Mouse (Mus musculus) forebrain, embryonic 10.5 days (tissue): Measurements from ENCODE around the gene Gpc6. TPM values are rescaled to one million over a fixed set of nuclear protein-coding genes. Genes with fewer than 3 reads are reported as not detected.

Experiments used
- DNase-seq: peaks from one replicate; pipeline ENCODE4 v3.0.0-alpha.2; 2017; ENCODE audit warnings: low spot score; ENCODE audit errors: extremely low spot score
- H3K27ac ChIP-seq: fragments of 300-500 bp; sonication (generic); 2 replicates; pipeline ENCODE4 v1.5.1; 2016; ENCODE audit warnings: mild to moderate bottlenecking
- H3K27me3 ChIP-seq: fragments of 300-500 bp; sonication (generic); 2 replicates; pipeline ENCODE4 v1.6.1; 2016; ENCODE audit warnings: mild to moderate bottlenecking; ENCODE audit not compliant: poor library complexity, severe bottlenecking
- H3K36me3 ChIP-seq: fragments of 300-500 bp; sonication (generic); replicated peaks from 2 replicates; pipeline ENCODE4 v1.6.1; 2016; ENCODE audit warnings: mild to moderate bottlenecking, moderate library complexity
- H3K4me1 ChIP-seq: fragments of 300-500 bp; sonication (generic); 2 replicates; pipeline ENCODE4 v1.6.1; 2016
- H3K4me3 ChIP-seq: fragments of 300-500 bp; sonication (generic); 2 replicates; pipeline ENCODE4 v1.5.1; 2016; ENCODE audit warnings: mild to moderate bottlenecking, moderate library complexity
- H3K9me3 ChIP-seq: fragments of 300-500 bp; sonication (generic); 2 replicates; pipeline ENCODE4 v1.6.1; 2016; ENCODE audit warnings: mild to moderate bottlenecking, moderate library complexity
- WGBS: fragments of 180-500 bp; shearing (Covaris S2); methylation state at CpG from one replicate; pipeline ENCODE4 v1.1.7; 2016; 5-methylcytosine and 5-hydroxymethylcytosine counted together
- polyA plus RNA-seq: library from polyadenylated mRNA; unstranded; fragments of >200 nt; fragmentation: Nextera tagmentation; extraction: Ambion mirVana; gene quantifications from 2 replicates; pipeline ENCODE4 v1.2.1, GENCODE M21; 2016

Gpc6 gene
- 36.5 and 38.0 TPM in 2 replicates for polyA plus RNA-seq

- H3K4me3 ChIP-seq, result peak within 1 kb of the TSS; percentile 92
- H3K27ac ChIP-seq, result peak within 1 kb of the TSS; percentile 100
- no peaks in the 10 kb centered on the region for H3K27me3 ChIP-seq
- H3K36me3 ChIP-seq, result no peaks in the 10 kb centered on the region
- under 1% methylated on average over 38 of the region's 38 CpGs for WGBS
- DNase-seq, result peak; percentile 89
- no peaks in the 10 kb centered on the region for H3K9me3 ChIP-seq
- peaks cover 29% of the 10 kb centered on the region for H3K4me1 ChIP-seq
These were observed at the start of gene Gpc6 for GRCm38 (mm10) chr14:116924876-116925601. Gene Gpc6 (plus strand): TSS chr14:116925315.

- peaks cover 15% of the 10 kb centered on the region for H3K4me1 ChIP-seq
- H3K27me3 ChIP-seq, result no peaks in the 10 kb centered on the region
- WGBS, result 42% methylated on average over 7 of the region's 7 CpGs
These were observed 42.6 kb upstream of the Gpc6 start for GRCm38 (mm10) chr14:116882480-116883044.

GRCm38 (mm10) chr14:116894316-116894715 lies 30.8 kb upstream of the Gpc6 start:
- H3K4me1 ChIP-seq, result no peaks in the 10 kb centered on the region
- no peak for DNase-seq
- H3K4me3 ChIP-seq, result no peak overlapping the region
- no peaks in the 10 kb centered on the region for H3K27me3 ChIP-seq
- H3K27ac ChIP-seq, result no peak overlapping the region
- H3K9me3 ChIP-seq, result no peaks in the 10 kb centered on the region
- 78% methylated on average over 3 of the region's 3 CpGs for WGBS
- no peaks in the 10 kb centered on the region for H3K36me3 ChIP-seq

More at GRCm38 (mm10) chr14:116882480-116883044, 42.6 kb upstream of the Gpc6 start:
- DNase-seq, result no peak
- Histone ChIP-seq H3K4me3 (no peak overlapping the region), H3K36me3 (no peaks in the 10 kb centered on the region), H3K27ac (no peak overlapping the region), H3K9me3 (no peaks in the 10 kb centered on the region)

DNA sequence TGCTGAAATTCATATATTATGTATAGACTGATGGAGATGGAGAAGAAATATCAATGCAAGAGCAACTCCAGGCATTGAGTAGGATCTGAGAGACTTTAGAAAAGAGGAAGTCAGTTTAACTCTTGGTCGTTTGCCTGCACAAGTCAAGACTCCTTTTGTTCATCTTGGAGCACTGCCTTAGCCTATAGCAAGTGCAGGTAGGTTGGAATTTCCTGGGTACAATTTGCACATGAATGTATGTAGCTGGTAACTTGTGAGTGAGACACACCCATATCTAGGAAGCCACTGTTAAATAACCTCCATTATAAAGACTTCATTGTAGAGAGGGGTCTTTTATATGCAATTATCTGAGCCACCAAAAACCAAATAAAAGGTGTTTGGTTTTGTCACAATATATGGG lies 27.1 kb upstream of the Gpc6 start:
- no peaks in the 10 kb centered on the region for H3K4me1 ChIP-seq
- H3K27me3 ChIP-seq, result no peaks in the 10 kb centered on the region
- DNase-seq, result no peak
- no peaks in the 10 kb centered on the region for H3K36me3 ChIP-seq
- H3K27ac ChIP-seq, result no peak overlapping the region
- no peaks in the 10 kb centered on the region for H3K9me3 ChIP-seq
- no peak overlapping the region for H3K4me3 ChIP-seq
- 56% methylated on average over 1 of the region's 1 CpGs for WGBS

DNA sequence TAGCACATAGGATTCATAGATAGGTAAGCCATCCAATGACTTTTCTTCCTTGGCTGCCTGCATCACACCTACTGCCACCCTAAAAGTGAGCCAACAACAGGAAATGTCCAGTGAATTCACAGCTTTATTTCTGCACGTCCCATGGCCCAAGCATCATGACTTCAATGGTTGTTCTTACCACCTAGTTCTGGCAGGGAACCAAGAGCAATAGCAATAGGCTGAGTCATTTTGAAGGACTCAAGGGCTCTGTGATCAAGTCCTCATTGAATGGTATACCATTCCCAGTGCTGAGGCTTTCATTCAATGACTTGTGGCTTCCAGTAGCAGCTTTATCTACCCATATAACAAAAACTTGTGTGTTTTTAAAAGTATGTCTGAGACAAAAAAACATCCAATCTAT lies 13.3 kb upstream of the Gpc6 start:
- 89% methylated on average over 1 of the region's 1 CpGs for WGBS
- 0 out of 2 replicates have a peak, but pooled peaks cover 2% of the 10 kb centered on the region for H3K9me3 ChIP-seq
- no peaks in the 10 kb centered on the region for H3K36me3 ChIP-seq
- no peak overlapping the region for H3K27ac ChIP-seq
- H3K27me3 ChIP-seq, result no peaks in the 10 kb centered on the region
- H3K4me3 ChIP-seq, result no peak overlapping the region
- H3K4me1 ChIP-seq, result peaks cover 2% of the 10 kb centered on the region
- no peak for DNase-seq

- 77% methylated on average over 6 of the region's 6 CpGs for WGBS
- DNase-seq, result no peak
These were observed 8.2 kb upstream of the Gpc6 start for GRCm38 (mm10) chr14:116916874-116917273.

DNA sequence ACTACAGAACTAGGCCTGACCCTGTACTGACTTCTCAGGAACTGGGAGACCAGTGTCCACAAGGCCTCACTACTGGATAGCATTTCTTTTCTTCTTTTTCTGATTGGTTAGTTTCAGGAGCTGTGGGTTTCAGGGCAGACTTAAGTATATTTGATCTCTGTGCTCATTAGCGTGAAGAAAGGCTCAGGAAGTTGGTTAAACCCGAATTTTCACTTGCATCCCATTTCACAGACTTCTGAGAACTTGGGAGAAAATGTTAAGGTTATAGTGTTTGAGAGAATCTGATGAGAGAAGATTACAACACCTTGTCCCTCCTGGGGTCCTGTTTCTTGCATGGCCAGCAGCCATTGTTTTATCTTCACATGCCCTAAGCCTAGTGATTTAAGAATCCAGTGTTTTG lies 849 bp upstream of the Gpc6 start:
- Histone ChIP-seq H3K4me3 (peak overlapping the region; percentile 92), H3K36me3 (no peaks in the 10 kb centered on the region), H3K9me3 (no peaks in the 10 kb centered on the region), H3K4me1 (peaks cover 28% of the 10 kb centered on the region), H3K27me3 (no peaks in the 10 kb centered on the region), H3K27ac (peak overlapping the region; percentile 100)
- WGBS, result 22% methylated on average over 2 of the region's 2 CpGs
- DNase-seq, result no peak

More at GRCm38 (mm10) chr14:116916874-116917273, 8.2 kb upstream of the Gpc6 start:
- Histone ChIP-seq H3K36me3 (no peaks in the 10 kb centered on the region), H3K4me3 (no peak overlapping the region), H3K4me1 (peaks cover 7% of the 10 kb centered on the region), H3K9me3 (no peaks in the 10 kb centered on the region), H3K27ac (no peak overlapping the region), H3K27me3 (no peaks in the 10 kb centered on the region)

GRCm38 (mm10) chr14:116925691-116926403 lies 732 bp downstream of the Gpc6 start:
- WGBS, result under 1% methylated on average over 58 of the region's 58 CpGs
- peaks cover 29% of the 10 kb centered on the region for H3K4me1 ChIP-seq
- H3K27me3 ChIP-seq, result no peaks in the 10 kb centered on the region
- H3K36me3 ChIP-seq, result no peaks in the 10 kb centered on the region
- H3K27ac ChIP-seq, result peak overlapping the region; percentile 100
- H3K4me3 ChIP-seq, result peak overlapping the region; percentile 92
- peak; percentile 78 for DNase-seq
- no peaks in the 10 kb centered on the region for H3K9me3 ChIP-seq

- peak; percentile 89 for DNase-seq
- no peaks in the 10 kb centered on the region for H3K36me3 ChIP-seq
- H3K4me1 ChIP-seq, result peaks cover 29% of the 10 kb centered on the region
- under 1% methylated on average over 52 of the region's 52 CpGs for WGBS
- peak overlapping the region; percentile 92 for H3K4me3 ChIP-seq
- H3K27ac ChIP-seq, result peak overlapping the region; percentile 100
- H3K27me3 ChIP-seq, result no peaks in the 10 kb centered on the region
- H3K9me3 ChIP-seq, result no peaks in the 10 kb centered on the region
These were observed 1.5 kb downstream of the Gpc6 start for GRCm38 (mm10) chr14:116926404-116927171.

- Histone ChIP-seq H3K27ac (peak overlapping the region; percentile 100), H3K4me3 (peak overlapping the region; percentile 92), H3K9me3 (no peaks in the 10 kb centered on the region), H3K36me3 (no peaks in the 10 kb centered on the region), H3K27me3 (no peaks in the 10 kb centered on the region), H3K4me1 (peaks cover 34% of the 10 kb centered on the region)
- under 1% methylated on average over 21 of the region's 21 CpGs for WGBS
- no peak for DNase-seq
These were observed 2.5 kb downstream of the Gpc6 start for GRCm38 (mm10) chr14:116927341-116928315.

GRCm38 (mm10) chr14:116928395-116928794 lies 3.3 kb downstream of the Gpc6 start:
- no peak for DNase-seq
- Histone ChIP-seq H3K9me3 (no peaks in the 10 kb centered on the region), H3K36me3 (no peaks in the 10 kb centered on the region), H3K4me1 (peaks cover 39% of the 10 kb centered on the region), H3K27ac (peak overlapping the region; percentile 100), H3K4me3 (peak overlapping the region; percentile 92), H3K27me3 (no peaks in the 10 kb centered on the region)
- 66% methylated on average over 2 of the region's 2 CpGs for WGBS
